Mouse (Mus musculus): ENCODE results near the gene Spag4. TPM values are rescaled to one million over a fixed set of nuclear protein-coding genes. Genes with fewer than 3 reads are reported as not detected.
A peak's percentile ranks its signal among the peaks of the same experiment; 100 is the strongest.

The Spag4 gene
- polyA plus RNA-seq, 1 experiment from 2014 or later = 6.1 TPM

DNA sequence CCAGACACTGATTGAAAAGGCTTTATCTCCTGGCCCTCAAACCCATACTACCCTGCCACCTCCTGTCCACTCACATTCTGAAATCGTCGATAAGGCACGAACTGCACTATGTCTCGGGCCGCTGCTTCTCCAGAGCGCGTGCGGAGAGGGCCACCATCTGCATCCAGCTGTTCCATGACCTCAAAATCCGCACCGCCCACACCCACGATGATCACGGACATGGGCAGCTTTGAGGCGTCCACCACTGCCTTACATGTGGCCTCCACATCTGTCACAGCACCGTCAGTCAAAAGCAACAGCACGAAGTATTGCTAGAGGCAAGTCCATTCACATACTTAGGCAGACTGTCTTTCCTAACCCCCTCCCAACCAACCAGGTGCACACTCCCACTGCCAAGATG, 8.8 kb downstream of the Spag4 start:
- Histone ChIP-seq H3K4me3 (no peak overlapping the region), H3K36me3 (peaks cover 95% of the 10 kb centered on the region), H3K27ac (replicated peaks) (no peak overlapping the region), H3K27me3 (no peaks in the 10 kb centered on the region), H3K9me3 (no peaks in the 10 kb centered on the region), H3K4me1 (no peaks in the 10 kb centered on the region), H3K9ac (replicated peaks) (no peak overlapping the region), H3K4me2 (replicated peaks) (no peak overlapping the region)
- no peak for ATAC-seq (replicated peaks)
- WGBS = 96% methylated on average over 15 of the region's 15 CpGs

DNA sequence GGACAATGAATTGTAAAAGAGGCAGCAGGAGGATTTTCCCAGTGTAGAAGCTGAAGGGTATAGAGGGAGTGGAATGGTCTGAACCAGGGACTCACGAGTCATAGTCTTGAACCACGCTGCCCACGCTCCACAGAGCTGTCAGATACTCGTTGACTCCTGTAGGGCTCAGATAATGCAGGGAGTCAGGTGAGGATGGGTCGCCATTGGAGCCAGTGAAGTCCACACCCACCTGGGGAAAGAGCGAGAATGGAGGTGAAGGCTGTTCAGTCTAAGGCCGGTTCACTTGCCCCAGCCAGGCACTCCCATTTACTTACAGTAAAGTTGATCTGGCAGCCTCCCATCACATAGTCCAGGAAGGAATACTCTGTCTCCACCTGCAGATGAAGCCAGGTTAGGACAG, 12.5 kb downstream of the Spag4 start:
- 90% methylated on average over 7 of the region's 7 CpGs for WGBS
- H3K36me3 ChIP-seq = peaks cover 64% of the 10 kb centered on the region

DNA sequence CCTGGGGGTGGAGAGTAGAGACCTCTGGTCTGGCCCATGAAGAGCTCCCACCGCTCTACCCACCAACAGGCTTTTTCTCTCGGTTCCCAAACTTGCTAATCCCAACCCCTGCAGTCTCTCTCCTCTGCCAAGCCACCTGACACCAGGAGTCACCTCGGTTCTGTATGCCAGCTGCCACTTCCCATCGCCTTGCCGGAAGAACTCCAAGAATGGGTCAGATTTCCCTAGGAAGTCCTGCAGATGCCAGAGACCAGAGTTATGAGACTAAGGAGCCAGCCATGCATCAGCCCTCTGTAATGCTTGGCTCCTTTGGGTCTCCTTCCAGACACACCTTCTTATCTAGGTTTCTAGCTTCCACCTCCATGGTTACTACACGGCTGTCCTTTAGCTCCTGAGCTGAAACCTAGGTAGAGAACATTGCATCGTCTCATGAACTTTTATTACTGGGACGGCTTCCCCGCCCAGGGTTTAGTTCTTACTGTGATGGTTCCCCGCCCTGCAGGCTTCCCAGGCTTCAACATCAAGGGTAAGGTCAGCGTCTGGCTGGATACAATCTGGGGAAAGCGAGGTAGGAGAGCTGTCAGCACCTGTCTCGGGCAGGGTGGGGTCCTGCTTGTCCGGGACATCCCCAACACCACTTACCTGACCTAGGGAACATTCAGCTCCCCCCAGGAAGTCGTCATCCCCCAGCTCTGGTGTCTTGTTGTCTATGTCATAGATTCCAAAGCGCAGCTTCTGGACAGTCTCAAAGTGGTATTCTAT, 13.6 kb downstream of the Spag4 start:
- Histone ChIP-seq H3K4me3 (no peak overlapping the region), H3K9me3 (no peaks in the 10 kb centered on the region), H3K27me3 (no peaks in the 10 kb centered on the region), H3K9ac (replicated peaks) (no peak overlapping the region), H3K36me3 (peaks cover 53% of the 10 kb centered on the region), H3K4me2 (replicated peaks) (no peak overlapping the region), H3K27ac (replicated peaks) (no peak overlapping the region), H3K4me1 (no peaks in the 10 kb centered on the region)
- ATAC-seq (replicated peaks) = no peak
- 90% methylated on average over 16 of the region's 16 CpGs for WGBS

More for the DNA sequence above, 12.5 kb downstream of the Spag4 start:
- ATAC-seq (replicated peaks) = no peak
- Histone ChIP-seq H3K4me1 (no peaks in the 10 kb centered on the region), H3K4me3 (no peak overlapping the region), H3K9ac (replicated peaks) (no peak overlapping the region), H3K9me3 (no peaks in the 10 kb centered on the region), H3K4me2 (replicated peaks) (no peak overlapping the region), H3K27ac (replicated peaks) (no peak overlapping the region), H3K27me3 (no peaks in the 10 kb centered on the region)

GRCm38 (mm10) chr2:156079183-156079560, 14.2 kb downstream of the Spag4 start:
- H3K36me3 ChIP-seq = peaks cover 47% of the 10 kb centered on the region
- H3K9me3 ChIP-seq = no peaks in the 10 kb centered on the region
- no peak overlapping the region for H3K4me3 ChIP-seq
- no peak overlapping the region for H3K27ac ChIP-seq (replicated peaks)
- no peaks in the 10 kb centered on the region for H3K27me3 ChIP-seq
- WGBS = 89% methylated on average over 8 of the region's 8 CpGs
- H3K4me2 ChIP-seq (replicated peaks) = no peak overlapping the region
- H3K4me1 ChIP-seq = no peaks in the 10 kb centered on the region
- no peak for ATAC-seq (replicated peaks)
- no peak overlapping the region for H3K9ac ChIP-seq (replicated peaks)

DNA sequence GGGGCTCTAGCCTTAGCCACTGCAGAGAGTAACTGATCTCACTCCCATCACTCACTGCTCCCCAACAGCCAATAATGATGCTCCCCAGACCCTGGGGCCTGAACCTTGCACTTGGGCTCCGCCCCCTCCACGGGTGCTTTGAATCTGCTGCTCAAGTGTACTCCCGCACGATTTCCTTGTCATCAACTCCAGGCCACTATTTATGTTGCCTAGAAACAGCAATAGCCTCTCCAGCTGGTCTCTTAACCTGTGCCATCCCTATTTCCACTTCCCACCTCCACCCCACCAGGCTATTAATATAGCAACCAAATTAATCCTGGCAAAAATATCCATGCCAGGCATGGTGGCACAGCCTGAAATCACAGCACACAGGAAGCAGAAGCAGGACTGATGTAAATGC, 14.7 kb downstream of the Spag4 start:
- H3K36me3 ChIP-seq = peaks cover 42% of the 10 kb centered on the region
- H3K4me3 ChIP-seq = no peak overlapping the region
- H3K4me1 ChIP-seq = no peaks in the 10 kb centered on the region
- no peak overlapping the region for H3K9ac ChIP-seq (replicated peaks)
- WGBS = 44% methylated on average over 4 of the region's 4 CpGs
- no peaks in the 10 kb centered on the region for H3K27me3 ChIP-seq
- no peak for ATAC-seq (replicated peaks)
- H3K27ac ChIP-seq (replicated peaks) = no peak overlapping the region
- H3K4me2 ChIP-seq (replicated peaks) = no peak overlapping the region
- no peaks in the 10 kb centered on the region for H3K9me3 ChIP-seq

GRCm38 (mm10) chr2:156080391-156080790, 15.4 kb downstream of the Spag4 start:
- ATAC-seq (replicated peaks) = no peak
- no peaks in the 10 kb centered on the region for H3K4me1 ChIP-seq
- no peaks in the 10 kb centered on the region for H3K9me3 ChIP-seq
- H3K4me3 ChIP-seq = no peak overlapping the region
- no peaks in the 10 kb centered on the region for H3K27me3 ChIP-seq
- WGBS = 89% methylated on average over 7 of the region's 7 CpGs
- H3K27ac ChIP-seq (replicated peaks) = no peak overlapping the region
- H3K9ac ChIP-seq (replicated peaks) = no peak overlapping the region
- no peak overlapping the region for H3K4me2 ChIP-seq (replicated peaks)
- H3K36me3 ChIP-seq = peaks cover 36% of the 10 kb centered on the region

DNA sequence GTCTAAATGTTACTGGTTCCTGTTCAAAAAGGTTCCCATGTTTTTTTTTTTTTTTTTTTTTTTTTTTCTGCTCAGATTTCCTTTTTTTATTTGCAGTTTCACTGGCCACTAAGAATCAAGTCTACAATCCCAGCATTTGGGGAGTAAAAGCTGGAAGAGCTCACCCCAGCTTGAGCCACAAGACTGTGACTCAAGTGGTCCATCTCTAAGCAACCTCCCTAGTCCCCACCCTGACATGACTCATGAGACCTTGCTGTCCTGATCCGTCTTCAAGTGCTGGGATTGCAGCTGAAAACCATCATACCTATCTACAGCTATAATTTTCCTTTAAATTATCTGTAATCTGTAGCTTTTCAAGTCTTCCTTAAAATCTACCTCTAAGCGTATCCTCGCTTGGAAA, 19.6 kb downstream of the Spag4 start:
- peaks cover 4% of the 10 kb centered on the region; the same call in 1 of the 2 replicates for H3K36me3 ChIP-seq
- ATAC-seq (replicated peaks) = no peak
- H3K9ac ChIP-seq (replicated peaks) = no peak overlapping the region
- no peaks in the 10 kb centered on the region for H3K9me3 ChIP-seq
- no peaks in the 10 kb centered on the region for H3K27me3 ChIP-seq
- WGBS = 89% methylated on average over 3 of the region's 3 CpGs
- no peak overlapping the region for H3K4me2 ChIP-seq (replicated peaks)
- no peak overlapping the region for H3K4me3 ChIP-seq
- H3K4me1 ChIP-seq = peaks cover 1% of the 10 kb centered on the region
- no peak overlapping the region for H3K27ac ChIP-seq (replicated peaks)

DNA sequence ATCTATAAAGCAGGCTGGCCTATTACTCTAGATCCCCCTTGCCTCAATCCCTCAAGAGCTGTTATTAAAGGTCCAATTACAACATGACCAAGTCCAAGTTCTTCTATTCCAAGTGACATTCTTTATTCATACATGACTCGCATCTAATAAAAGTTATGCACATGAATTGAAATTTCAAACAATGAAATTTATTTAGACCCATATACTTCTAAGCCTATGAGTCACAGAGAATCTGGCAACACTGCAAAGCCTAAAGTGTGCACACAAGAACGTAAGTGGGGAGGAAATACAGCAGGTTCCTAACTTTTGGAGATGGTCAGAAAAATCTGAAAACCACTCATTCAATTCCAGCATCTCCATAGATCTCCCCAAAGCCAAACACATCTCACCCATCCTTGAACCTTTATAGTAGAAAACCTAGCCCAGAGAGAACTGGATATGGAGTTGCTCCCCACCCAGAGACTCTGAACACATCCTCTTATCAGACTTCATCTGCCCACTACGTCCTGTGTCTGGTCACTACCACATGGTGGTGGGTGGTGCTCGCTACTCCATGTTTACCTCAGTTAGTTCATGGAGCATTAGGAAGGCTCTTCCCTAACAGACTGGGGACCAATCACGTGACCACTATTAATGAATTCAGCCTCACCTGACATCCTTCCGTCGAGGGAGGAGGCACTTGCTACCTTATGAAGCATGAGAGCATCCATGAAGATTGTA, 22.6 kb downstream of the Spag4 start:
- ATAC-seq (replicated peaks) = no peak
- Histone ChIP-seq H3K4me3 (no peak overlapping the region), H3K4me2 (replicated peaks) (no peak overlapping the region), H3K4me1 (peaks cover 21% of the 10 kb centered on the region), H3K9me3 (no peaks in the 10 kb centered on the region), H3K27ac (replicated peaks) (no peak overlapping the region), H3K27me3 (no peaks in the 10 kb centered on the region), H3K36me3 (peaks cover 4% of the 10 kb centered on the region; the same call in 1 of the 2 replicates), H3K9ac (replicated peaks) (no peak overlapping the region)
- 87% methylated on average over 7 of the region's 7 CpGs for WGBS

- 17% methylated on average over 1 of the region's 1 CpGs for WGBS
- Histone ChIP-seq H3K4me1 (peaks cover 21% of the 10 kb centered on the region), H3K4me2 (replicated peaks) (no peak overlapping the region), H3K9me3 (no peaks in the 10 kb centered on the region), H3K27ac (replicated peaks) (0 out of 2 replicates have a peak overlapping the region, but pooled peaks have one; percentile 28), H3K36me3 (peaks cover 6% of the 10 kb centered on the region; the same call in 1 of the 2 replicates), H3K9ac (replicated peaks) (no peak overlapping the region), H3K27me3 (no peaks in the 10 kb centered on the region), H3K4me3 (no peak overlapping the region)
- 0 out of 2 replicates have a peak, but pooled peaks have one; percentile 53 for ATAC-seq (replicated peaks)
Measured at GRCm38 (mm10) chr2:156089799-156090198, 24.8 kb downstream of the Spag4 start.

DNA sequence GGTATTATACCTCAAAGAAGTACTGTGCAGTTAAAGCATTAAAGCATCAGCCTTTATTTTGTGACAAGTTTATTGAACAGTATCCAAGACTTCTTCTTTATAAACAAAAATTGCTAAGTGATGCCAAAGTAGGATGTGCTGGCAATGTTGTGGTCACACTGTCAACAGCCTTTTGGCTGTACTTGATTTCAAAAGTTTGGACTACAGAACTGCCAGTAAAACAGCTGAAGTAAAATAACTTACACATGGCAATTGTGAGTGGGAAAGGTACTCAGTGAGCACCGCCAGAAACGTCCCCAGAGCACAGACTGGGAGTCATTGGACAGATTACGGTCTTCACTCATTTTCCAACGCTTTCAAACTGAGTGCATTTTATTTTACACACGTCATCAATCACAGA, 27.0 kb downstream of the Spag4 start:
- peaks cover 26% of the 10 kb centered on the region for H3K36me3 ChIP-seq
- WGBS = 73% methylated on average over 5 of the region's 5 CpGs
- H3K4me3 ChIP-seq = no peak overlapping the region
- no peak overlapping the region for H3K4me2 ChIP-seq (replicated peaks)
- no peaks in the 10 kb centered on the region for H3K9me3 ChIP-seq
- ATAC-seq (replicated peaks) = no peak
- H3K27me3 ChIP-seq = no peaks in the 10 kb centered on the region
- no peak overlapping the region for H3K9ac ChIP-seq (replicated peaks)
- H3K4me1 ChIP-seq = peaks cover 21% of the 10 kb centered on the region
- no peak overlapping the region for H3K27ac ChIP-seq (replicated peaks)

- Histone ChIP-seq H3K27ac (replicated peaks) (peak overlapping the region; percentile 94), H3K27me3 (no peaks in the 10 kb centered on the region), H3K4me2 (replicated peaks) (peak overlapping the region; percentile 53), H3K9me3 (no peaks in the 10 kb centered on the region), H3K36me3 (no peaks in the 10 kb centered on the region), H3K4me3 (peak overlapping the region; percentile 98), H3K4me1 (peaks cover 25% of the 10 kb centered on the region), H3K9ac (replicated peaks) (peak overlapping the region; percentile 97)
- ATAC-seq (replicated peaks) = peak; percentile 70
- under 1% methylated on average over 16 of the region's 16 CpGs for WGBS
Measured at GRCm38 (mm10) chr2:156110627-156111357, 45.8 kb downstream of the Spag4 start.
